Mouse (Mus musculus) cerebellum, adult 11 months (tissue): ENCODE measurements around the gene Prss34.

Source experiments
- DNase-seq: peaks from one replicate; pipeline ENCODE4 v3.0.0; 2022

Prss34 gene

DNA sequence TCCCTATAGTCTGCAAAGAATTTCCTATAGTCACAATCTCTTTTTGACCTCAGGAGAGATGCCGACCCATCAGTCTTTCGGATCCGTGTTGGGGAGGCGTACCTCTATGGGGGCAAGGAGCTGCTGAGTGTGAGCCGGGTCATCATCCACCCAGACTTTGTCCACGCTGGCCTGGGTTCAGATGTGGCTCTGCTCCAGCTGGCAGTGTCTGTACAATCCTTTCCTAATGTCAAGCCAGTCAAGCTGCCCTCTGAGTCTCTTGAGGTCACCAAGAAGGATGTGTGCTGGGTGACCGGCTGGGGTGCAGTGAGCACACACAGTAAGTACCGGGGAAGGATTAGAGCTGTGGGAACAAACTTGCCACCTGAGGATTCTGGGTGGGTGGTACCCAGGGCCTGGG lies 22.6 kb downstream of the Prss34 start:
- DNase-seq = no peak

DNA sequence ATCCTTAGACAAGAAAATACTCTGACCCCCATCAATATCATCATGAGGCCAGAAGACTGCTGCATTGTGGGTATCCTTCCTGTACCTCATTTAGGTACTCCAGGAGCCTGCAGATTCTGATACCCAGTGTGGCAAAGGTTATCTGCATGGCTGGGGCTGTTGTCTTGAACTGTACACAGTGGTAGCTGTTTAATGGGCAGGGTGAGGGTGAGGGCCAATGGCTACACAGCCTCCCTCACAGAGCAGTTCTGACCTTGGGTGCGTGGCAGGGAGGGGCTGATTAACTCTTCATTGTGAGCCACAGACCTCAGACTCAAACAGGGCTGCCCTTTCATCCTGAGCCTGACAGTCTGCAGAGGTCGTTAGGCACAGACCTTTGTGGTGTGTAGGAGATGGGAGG lies 24.7 kb downstream of the Prss34 start:
- DNase-seq = no peak

DNA sequence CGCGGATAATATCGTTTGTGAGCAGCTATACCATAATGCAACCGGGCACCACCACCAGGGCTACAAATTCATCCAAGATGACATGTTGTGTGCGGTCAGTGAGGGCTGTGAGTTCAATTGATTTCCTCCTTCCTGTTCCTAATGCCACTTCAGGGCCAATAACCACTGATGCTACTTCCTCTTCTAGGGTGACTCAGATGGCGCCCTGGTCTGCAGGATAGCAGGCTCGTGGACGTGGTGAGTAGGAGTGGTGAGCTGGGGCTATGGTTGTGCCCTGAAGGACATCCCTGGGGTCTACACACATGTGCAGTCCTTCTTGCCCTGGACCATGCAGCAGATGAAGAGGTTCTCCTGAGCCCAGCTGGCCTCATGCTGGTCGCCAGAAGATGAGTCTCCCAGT lies 34.1 kb downstream of the Prss34 start:
- no peak for DNase-seq

DNA sequence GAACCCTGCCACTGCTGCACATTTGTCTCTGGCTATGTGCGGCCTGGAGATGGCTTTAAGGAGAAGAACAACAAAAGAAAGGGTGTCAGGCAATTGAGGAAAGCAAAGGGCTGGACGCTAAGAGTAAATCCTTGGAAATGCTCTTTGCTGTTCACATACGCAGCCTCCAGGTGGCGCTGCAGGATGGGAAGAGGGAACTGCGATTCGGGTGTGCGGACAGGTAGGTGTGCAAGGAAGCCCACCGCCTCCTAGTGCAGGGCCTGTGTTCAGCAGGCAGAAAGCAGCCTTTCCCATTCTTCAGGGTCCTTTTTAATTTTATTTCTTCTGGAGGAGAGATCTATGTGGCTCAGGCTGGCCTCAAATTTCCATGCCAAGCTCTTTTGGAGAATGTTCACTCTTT lies 35.7 kb downstream of the Prss34 start:
- DNase-seq = peak; percentile 11

- no peak for DNase-seq
Measured at GRCm38 (mm10) chr17:25338218-25338617, 40.0 kb downstream of the Prss34 start.

DNA sequence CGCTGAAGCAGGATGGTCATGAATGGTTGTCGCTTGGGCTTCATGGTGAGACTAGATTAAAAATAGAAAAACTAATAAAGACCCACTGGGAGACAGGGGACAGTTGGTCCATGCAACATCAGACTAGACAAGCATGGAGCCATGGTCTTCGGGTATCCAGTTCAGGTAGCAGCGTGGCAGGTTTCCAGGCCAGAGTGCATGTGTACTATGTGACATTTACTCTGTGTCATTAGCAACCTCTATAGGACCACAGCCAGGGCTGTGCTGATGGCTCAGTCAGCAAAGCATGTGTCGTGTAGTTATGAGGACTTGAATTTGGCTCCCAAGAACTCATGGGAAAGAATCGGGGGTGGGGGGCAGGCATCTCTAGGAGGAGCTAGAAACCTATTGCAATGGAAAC lies 41.8 kb downstream of the Prss34 start:
- DNase-seq = no peak

DNA sequence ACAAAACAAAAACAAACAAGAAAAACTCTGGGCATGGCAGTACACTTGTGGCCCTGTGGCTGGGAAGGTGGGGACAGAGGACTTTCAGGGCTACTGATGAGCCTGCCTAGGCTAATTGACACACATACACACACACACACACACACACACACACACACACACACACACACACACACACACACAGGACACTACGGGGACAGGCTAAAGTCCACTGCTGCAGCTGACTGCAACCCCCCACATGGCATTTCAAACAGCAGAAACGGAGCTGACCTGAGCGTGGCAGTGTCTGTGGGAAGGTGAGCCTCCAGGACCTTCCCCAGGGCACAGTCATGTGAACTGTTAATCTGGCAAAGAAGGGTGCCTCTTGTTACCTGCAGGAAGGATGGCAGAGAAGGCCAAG lies 43.3 kb downstream of the Prss34 start:
- DNase-seq = no peak

GRCm38 (mm10) chr17:25345462-25345861 lies 47.3 kb downstream of the Prss34 start, which contains the start of gene Tpsab1:
TSS of gene Tpsab1 (minus strand) at chr17:25345562.
- DNase-seq = no peak
